Comparison of ENCODE assay signal across 22 mouse cellular contexts in genomic region chr11:65213806-65214205, GRCm38 (mm10). TPM values are rescaled to one million over a fixed set of nuclear protein-coding genes. Genes with fewer than 3 reads are reported as not detected.
"Had no signal": no experiment of that assay in that cellular context is flagged by ENCODE, and none has a peak within 500 bp of the region (broad histone marks: within the 10 kb centered on the region; RNA-seq: fewer than 3 reads in every experiment).

No protein-coding gene starts in this region.

- H3K9ac ChIP-seq: lung, embryonic 15.5 days; midbrain, embryonic 13.5 days; midbrain, embryonic 15.5 days; neural tube, embryonic 12.5 days; stomach, embryonic 15.5 days had no signal

- DNase-seq: lung, postnatal 14 days; lung, postnatal 36 days; right cerebral cortex, postnatal 14 days; thymus, adult 2 months; thymus, postnatal 25 days; thymus, postnatal 4 days had no signal

- H3K27me3 ChIP-seq: lung, embryonic 15.5 days; megakaryocyte, embryonic 14.5 days; midbrain, embryonic 13.5 days; midbrain, embryonic 15.5 days; neural tube, embryonic 12.5 days; stomach, embryonic 15.5 days had no signal

- H3K9me3 ChIP-seq: lung, embryonic 15.5 days; megakaryocyte, embryonic 14.5 days; midbrain, embryonic 13.5 days; midbrain, embryonic 15.5 days; neural tube, embryonic 12.5 days; stomach, embryonic 15.5 days had no signal

- H3K4me3 ChIP-seq: lung, embryonic 15.5 days; megakaryocyte, embryonic 14.5 days; midbrain, embryonic 13.5 days; midbrain, embryonic 15.5 days; neural tube, embryonic 12.5 days; stomach, embryonic 15.5 days had no signal

- H3K4me1 ChIP-seq: megakaryocyte, embryonic 14.5 days had no signal

- ATAC-seq: lung, postnatal 0 days; midbrain, embryonic 13.5 days; midbrain, embryonic 15.5 days had no signal

- H3K27ac ChIP-seq: lung, embryonic 15.5 days; macrophage; midbrain, embryonic 13.5 days; midbrain, embryonic 15.5 days; neural tube, embryonic 12.5 days; stomach, embryonic 15.5 days; stomach, postnatal 0 days had no signal

- H3K36me3 ChIP-seq: lung, embryonic 15.5 days; midbrain, embryonic 13.5 days; midbrain, embryonic 15.5 days; neural tube, embryonic 12.5 days; stomach, embryonic 15.5 days had no signal

- H3K4me2 ChIP-seq: lung, embryonic 15.5 days; midbrain, embryonic 11.5 days; midbrain, embryonic 13.5 days; midbrain, embryonic 15.5 days; neural tube, embryonic 12.5 days; stomach, embryonic 15.5 days had no signal

RNA-seq across cellular contexts. Expression of gene Arhgap44, which starts 51.0 kb away (rescaled TPM):
- total RNA-seq: megakaryocyte progenitor cell, adult 5-6 weeks; monocyte, adult 5-6 weeks; neutrophil, adult 5-6 weeks had no signal
- polyA plus RNA-seq: macrophage had no signal

RNA-seq across cellular contexts. Expression of gene 1700086D15Rik, which starts 54.1 kb away (rescaled TPM):
- total RNA-seq: megakaryocyte progenitor cell, adult 5-6 weeks; midbrain, postnatal 0 days; monocyte, adult 5-6 weeks; neutrophil, adult 5-6 weeks had no signal
- polyA plus RNA-seq: macrophage; midbrain, embryonic 11.5 days; midbrain, embryonic 13.5 days; neural tube, embryonic 12.5 days; spleen, adult 2 months; stomach, embryonic 15.5 days; stomach, postnatal 0 days; thymus, adult 2 months; urinary bladder, adult 2 months had no signal

RNA-seq across cellular contexts. Expression of gene Myocd, which starts 56.0 kb away (rescaled TPM):
- total RNA-seq: megakaryocyte progenitor cell, adult 5-6 weeks; monocyte, adult 5-6 weeks; neutrophil, adult 5-6 weeks had no signal
- polyA plus RNA-seq: macrophage had no signal
